Comparison of ENCODE assay signal across 23 mouse cellular contexts in genomic region chr9:37687941-37688303, GRCm38 (mm10). TPM values are rescaled to one million over a fixed set of nuclear protein-coding genes. Genes with fewer than 3 reads are reported as not detected.
DNase-seq lines count a peak whose midpoint lies in the region; ATAC-seq and TF ChIP-seq lines count a peak whose summit lies in the region.
"Had no signal": no experiment of that assay in that cellular context is flagged by ENCODE, and none has a peak within 500 bp of the region (broad histone marks: within the 10 kb centered on the region; RNA-seq: fewer than 3 reads in every experiment).

No protein-coding gene starts in this region.

- no peak overlapping the region for H3K9ac ChIP-seq in embryonic facial prominence, embryonic 14.5 days (ENCODE audit: low read depth, low read length)
- H3K9ac ChIP-seq in kidney, embryonic 16.5 days (replicated peaks; ENCODE audit: low read length) = no peak overlapping the region
- H3K9ac ChIP-seq: lung, embryonic 15.5 days had no signal

- 40% methylated on average over 3 of the region's 3 CpGs for WGBS in embryonic facial prominence, embryonic 14.5 days
- whole genome bisulfite sequencing in embryonic facial prominence, embryonic 10.5 days = 46% methylated on average over 3 of the region's 3 CpGs
- 44% methylated on average over 3 of the region's 3 CpGs for WGBS in kidney, embryonic 16.5 days

- H3K4me3 ChIP-seq in embryonic facial prominence, embryonic 14.5 days (ENCODE audit: low read depth, low read length) = no peak overlapping the region
- H3K4me3 ChIP-seq in embryonic facial prominence, embryonic 10.5 days = no peak overlapping the region
- no peak overlapping the region for H3K4me3 ChIP-seq in layer of hippocampus, adult 2 months
- no peak overlapping the region for H3K4me3 ChIP-seq in kidney, embryonic 16.5 days (ENCODE audit: low read length)
- H3K4me3 ChIP-seq: lung, embryonic 15.5 days had no signal

- H3K36me3 ChIP-seq in embryonic facial prominence, embryonic 14.5 days (ENCODE audit: control insufficient read depth, insufficient read depth, low read length) = no peaks in the 10 kb centered on the region
- no peaks in the 10 kb centered on the region for H3K36me3 ChIP-seq in embryonic facial prominence, embryonic 10.5 days (replicated peaks)
- no peaks in the 10 kb centered on the region for H3K36me3 ChIP-seq in kidney, embryonic 16.5 days (ENCODE audit: insufficient read depth, low read length)
- H3K36me3 ChIP-seq: lung, embryonic 15.5 days had no signal

- no peak overlapping the region for H3K27ac ChIP-seq in embryonic facial prominence, embryonic 14.5 days (replicated peaks; ENCODE audit: low read depth, low read length)
- no peak overlapping the region for H3K27ac ChIP-seq in embryonic facial prominence, embryonic 10.5 days (replicated peaks)
- H3K27ac ChIP-seq in layer of hippocampus, adult 2 months = peak overlapping the region; percentile 87
- no peak overlapping the region for H3K27ac ChIP-seq in kidney, embryonic 16.5 days (ENCODE audit: low read length)
- H3K27ac ChIP-seq: lung, embryonic 15.5 days had no signal

- H3K4me2 ChIP-seq in embryonic facial prominence, embryonic 14.5 days (ENCODE audit: low read depth, low read length) = no peak overlapping the region
- no peak overlapping the region for H3K4me2 ChIP-seq in kidney, embryonic 16.5 days (replicated peaks; ENCODE audit: low read depth, low read length)
- H3K4me2 ChIP-seq: heart, embryonic 11.5 days; lung, embryonic 15.5 days had no signal

- TF ChIP-seq CTCF in layer of hippocampus, adult 2 months (conservative IDR thresholded peaks at IDR 0.05) = peak; percentile 32; the same call in 1 of the 2 replicates

- no peaks in the 10 kb centered on the region for H3K9me3 ChIP-seq in embryonic facial prominence, embryonic 14.5 days (ENCODE audit: control insufficient read depth, low read length)
- H3K9me3 ChIP-seq in embryonic facial prominence, embryonic 10.5 days = no peaks in the 10 kb centered on the region
- H3K9me3 ChIP-seq in kidney, embryonic 16.5 days (ENCODE audit: low read length) = no peaks in the 10 kb centered on the region
- H3K9me3 ChIP-seq: lung, embryonic 15.5 days had no signal

- DNase-seq in embryonic facial prominence, embryonic 14.5 days (ENCODE audit: low spot score) = no peak
- DNase-seq in embryonic facial prominence, embryonic 10.5 days (ENCODE audit: low spot score) = no peak
- DNase-seq in layer of hippocampus, adult 2 months (ENCODE audit: low spot score in 2 of 2) = peak in 1 of 2 experiments; percentile 22
- no peak for DNase-seq in layer of hippocampus, postnatal 36 days
- DNase-seq in A20 (ENCODE audit: low read depth, low spot score) = peak; percentile 20
- DNase-seq in ZHBTc4 (ENCODE audit: low read depth, low spot score) = peak; percentile 56
- no peak for DNase-seq in adrenal gland, adult 18-20 months (ENCODE audit: low spot score in 2 of 2)
- DNase-seq: adrenal gland, postnatal 10 days; cerebellum, adult 9-11 months; embryo, embryonic 11 days; gastrocnemius, postnatal 36 days; heart, postnatal 36 days; liver; right cerebral cortex, adult 18-20 months; spleen, adult 18-20 months had no signal

- H3K27me3 ChIP-seq in embryonic facial prominence, embryonic 14.5 days (replicated peaks; ENCODE audit: control insufficient read depth, insufficient read depth, low read length) = no peaks in the 10 kb centered on the region
- H3K27me3 ChIP-seq in embryonic facial prominence, embryonic 10.5 days (replicated peaks; ENCODE audit: low read depth, poor library complexity, severe bottlenecking) = no peaks in the 10 kb centered on the region
- H3K27me3 ChIP-seq in kidney, embryonic 16.5 days (ENCODE audit: insufficient read depth, low read length) = no peaks in the 10 kb centered on the region
- H3K27me3 ChIP-seq: lung, embryonic 15.5 days had no signal

- H3K4me1 ChIP-seq in embryonic facial prominence, embryonic 14.5 days (ENCODE audit: control insufficient read depth, insufficient read depth, low read length) = no peaks in the 10 kb centered on the region
- H3K4me1 ChIP-seq in embryonic facial prominence, embryonic 10.5 days = no peaks in the 10 kb centered on the region
- H3K4me1 ChIP-seq in kidney, embryonic 16.5 days (ENCODE audit: insufficient read depth, low read length) = no peaks in the 10 kb centered on the region
- H3K4me1 ChIP-seq: lung, embryonic 15.5 days had no signal

- 0 out of 2 replicates have a peak, but pooled peaks have one; percentile 26 for ATAC-seq in embryonic facial prominence, embryonic 14.5 days (ENCODE audit: low read depth)
- no peak for ATAC-seq in kidney, embryonic 16.5 days (ENCODE audit: low FRiP score, low TSS enrichment)
- ATAC-seq: intestine, postnatal 0 days had no signal

RNA-seq across cellular contexts. Expression of gene Panx3, which starts 18.9 kb away (rescaled TPM):
- polyA plus RNA-seq in embryonic facial prominence, embryonic 14.5 days (2014; fragmentation: Nextera tagmentation; extraction: Ambion mirVana) = 39.9 and 57.4 TPM in 2 replicates
- polyA plus RNA-seq in embryonic facial prominence, embryonic 10.5 days (2016; fragmentation: Nextera tagmentation; extraction: Ambion mirVana) = 0.09 TPM in 1 of 2 replicates, not detected in the other
- total RNA-seq in layer of hippocampus, adult 2 months (2021) = not detected
- total RNA-seq in layer of hippocampus, postnatal 36 days (2021) = not detected
- total RNA-seq in adrenal gland, adult 18-20 months (2021) = not detected
- 0.06 TPM in 1 of 2 replicates, not detected in the other for polyA plus RNA-seq in kidney, embryonic 16.5 days (2015; fragmentation: Nextera tagmentation; extraction: Ambion mirVana)
- total RNA-seq: gastrocnemius, postnatal 36 days; heart, postnatal 36 days; layer of hippocampus, adult 18-20 months; left cerebral cortex, postnatal 10 days had no signal
- polyA plus RNA-seq: intestine, postnatal 0 days; neural tube, embryonic 14.5 days; stomach, embryonic 16.5 days had no signal

RNA-seq across cellular contexts. Expression of gene Olfr160, which starts 28.1 kb away (rescaled TPM):
- polyA plus RNA-seq in embryonic facial prominence, embryonic 14.5 days (2014; fragmentation: Nextera tagmentation; extraction: Ambion mirVana) = not detected in 2 replicates
- polyA plus RNA-seq in embryonic facial prominence, embryonic 10.5 days (2016; fragmentation: Nextera tagmentation; extraction: Ambion mirVana) = not detected in 2 replicates
- total RNA-seq in layer of hippocampus, adult 2 months (2021) = not detected
- not detected for total RNA-seq in layer of hippocampus, postnatal 36 days (2021)
- total RNA-seq in adrenal gland, adult 18-20 months (2021) = not detected
- not detected in 2 replicates for polyA plus RNA-seq in kidney, embryonic 16.5 days (2015; fragmentation: Nextera tagmentation; extraction: Ambion mirVana)
- total RNA-seq: adrenal gland, postnatal 10 days; gastrocnemius, postnatal 36 days; heart, postnatal 36 days; layer of hippocampus, adult 18-20 months; left cerebral cortex, postnatal 10 days had no signal
- polyA plus RNA-seq: heart, embryonic 11.5 days; intestine, postnatal 0 days; lung, embryonic 15.5 days; neural tube, embryonic 14.5 days; stomach, embryonic 16.5 days had no signal

RNA-seq across cellular contexts. Expression of gene Tbrg1, which starts 30.8 kb away (rescaled TPM):
- polyA plus RNA-seq in embryonic facial prominence, embryonic 14.5 days (2014; fragmentation: Nextera tagmentation; extraction: Ambion mirVana) = 197 and 214 TPM in 2 replicates
- polyA plus RNA-seq in embryonic facial prominence, embryonic 10.5 days (2016; fragmentation: Nextera tagmentation; extraction: Ambion mirVana) = 128 and 129 TPM in 2 replicates
- total RNA-seq in layer of hippocampus, adult 2 months (2021) = 10 to 100 TPM; 46.9 to 47.0 TPM
- 10 to 100 TPM; 48.1 to 48.3 TPM for total RNA-seq in layer of hippocampus, postnatal 36 days (2021)
- total RNA-seq in adrenal gland, adult 18-20 months (2021) = 10 to 100 TPM; 68.4 to 76.1 TPM
- polyA plus RNA-seq in kidney, embryonic 16.5 days (2015; fragmentation: Nextera tagmentation; extraction: Ambion mirVana) = 146 and 147 TPM in 2 replicates

RNA-seq across cellular contexts. Expression of gene Olfr874, which starts 57.0 kb away (rescaled TPM):
- polyA plus RNA-seq in embryonic facial prominence, embryonic 14.5 days (2014; fragmentation: Nextera tagmentation; extraction: Ambion mirVana) = 0.14 and 0.25 TPM in 2 replicates
- not detected in 2 replicates for polyA plus RNA-seq in embryonic facial prominence, embryonic 10.5 days (2016; fragmentation: Nextera tagmentation; extraction: Ambion mirVana)
- total RNA-seq in layer of hippocampus, adult 2 months (2021) = not detected
- not detected for total RNA-seq in layer of hippocampus, postnatal 36 days (2021)
- not detected for total RNA-seq in adrenal gland, adult 18-20 months (2021)
- not detected in 2 replicates for polyA plus RNA-seq in kidney, embryonic 16.5 days (2015; fragmentation: Nextera tagmentation; extraction: Ambion mirVana)
- total RNA-seq: adrenal gland, postnatal 10 days; gastrocnemius, postnatal 36 days; heart, postnatal 36 days; layer of hippocampus, adult 18-20 months; left cerebral cortex, postnatal 10 days had no signal
- polyA plus RNA-seq: heart, embryonic 11.5 days; intestine, postnatal 0 days; lung, embryonic 15.5 days; neural tube, embryonic 14.5 days; stomach, embryonic 16.5 days had no signal

Comparison
In these comparisons a context has a peak if more than half of its experiments do, and no peak if none do; other contexts are left out.
1. DNase-seq: peak in A20 (single experiment) and ZHBTc4 (single experiment); none in embryonic facial prominence, embryonic 14.5 days (single experiment), embryonic facial prominence, embryonic 10.5 days (single experiment), layer of hippocampus, postnatal 36 days (0 of 2) and adrenal gland, adult 18-20 months (0 of 2).